Mouse (Mus musculus) kidney, postnatal 10 days (tissue): ENCODE results near the gene Serpina3g.
A peak's percentile ranks its signal among the peaks of the same experiment; 100 is the strongest.
"Not testable (repeated sequence)": the region's sequence is repeated elsewhere in the genome, so short reads cannot be mapped to it uniquely, and the experiment has no call there.

Experiments used
- DNase-seq: peaks from one replicate; pipeline ENCODE4 v3.0.0; 2021; ENCODE audit warnings: mixed read lengths

Serpina3g gene

GRCm38 (mm10) chr12:104235915-104236314 is at the start of gene Serpina3g:
TSS of gene Serpina3g (plus strand) at chr12:104236245.
- DNase-seq = no peak

GRCm38 (mm10) chr12:104189246-104189645 is 46.8 kb upstream of the Serpina3g start:
- no peak for DNase-seq

DNA sequence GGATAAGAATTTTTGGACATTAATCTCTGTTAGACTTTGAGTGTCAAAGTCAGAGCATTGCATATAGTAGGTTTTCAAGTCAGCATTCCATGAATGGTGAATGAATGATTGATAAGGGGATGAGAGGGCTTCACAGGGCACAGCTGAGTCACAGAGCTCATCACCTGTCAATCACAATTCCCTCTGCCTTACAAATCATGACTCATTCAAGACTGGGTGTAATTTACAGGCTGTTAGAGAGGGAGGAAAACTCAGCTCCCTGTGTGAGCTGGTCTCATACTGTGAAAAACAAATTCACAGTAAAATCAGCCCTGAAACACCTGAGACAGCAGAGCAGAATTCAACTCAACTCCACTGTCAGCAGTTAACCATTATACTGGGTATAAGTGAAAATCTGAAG is 45.2 kb upstream of the Serpina3g start:
- no peak for DNase-seq

DNA sequence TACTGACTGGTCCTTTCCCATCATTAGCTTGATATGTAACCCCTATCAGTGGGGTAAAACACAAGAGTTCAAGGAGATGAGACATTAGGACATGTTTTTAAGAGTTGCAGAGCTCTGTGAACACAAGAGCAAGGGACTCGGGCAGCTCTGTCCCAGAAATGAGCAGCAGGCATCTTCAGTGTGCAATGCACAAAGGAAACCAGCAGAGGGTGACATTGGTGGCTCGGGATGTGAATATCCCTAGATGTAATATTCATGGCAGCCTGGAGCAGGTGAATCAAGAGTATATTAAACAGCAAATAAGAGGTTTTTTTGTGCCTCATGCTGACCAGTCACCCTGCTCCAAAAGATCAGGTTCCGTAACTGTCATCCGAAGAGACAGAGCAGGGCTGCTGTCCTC is 26.9 kb upstream of the Serpina3g start:
- no peak for DNase-seq

DNA sequence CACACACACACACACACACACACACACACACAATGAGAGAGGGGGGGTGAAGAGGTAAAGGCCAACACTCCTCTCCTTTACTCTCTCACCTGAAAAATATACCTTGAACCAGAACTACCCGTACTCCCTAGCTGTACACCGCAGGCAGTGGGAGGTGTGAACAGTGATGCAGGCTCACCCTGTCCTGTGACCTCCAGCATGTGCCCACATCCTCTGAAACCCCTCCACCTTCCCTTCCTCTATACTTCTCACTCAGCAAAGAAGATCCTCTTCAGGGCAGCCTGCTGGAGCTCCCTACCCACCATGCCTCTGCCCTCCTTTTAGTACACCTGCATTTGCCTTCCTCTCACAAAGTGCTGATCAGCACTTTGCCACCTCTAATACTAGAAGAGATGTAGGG is 26.2 kb upstream of the Serpina3g start:
- no peak for DNase-seq

DNA sequence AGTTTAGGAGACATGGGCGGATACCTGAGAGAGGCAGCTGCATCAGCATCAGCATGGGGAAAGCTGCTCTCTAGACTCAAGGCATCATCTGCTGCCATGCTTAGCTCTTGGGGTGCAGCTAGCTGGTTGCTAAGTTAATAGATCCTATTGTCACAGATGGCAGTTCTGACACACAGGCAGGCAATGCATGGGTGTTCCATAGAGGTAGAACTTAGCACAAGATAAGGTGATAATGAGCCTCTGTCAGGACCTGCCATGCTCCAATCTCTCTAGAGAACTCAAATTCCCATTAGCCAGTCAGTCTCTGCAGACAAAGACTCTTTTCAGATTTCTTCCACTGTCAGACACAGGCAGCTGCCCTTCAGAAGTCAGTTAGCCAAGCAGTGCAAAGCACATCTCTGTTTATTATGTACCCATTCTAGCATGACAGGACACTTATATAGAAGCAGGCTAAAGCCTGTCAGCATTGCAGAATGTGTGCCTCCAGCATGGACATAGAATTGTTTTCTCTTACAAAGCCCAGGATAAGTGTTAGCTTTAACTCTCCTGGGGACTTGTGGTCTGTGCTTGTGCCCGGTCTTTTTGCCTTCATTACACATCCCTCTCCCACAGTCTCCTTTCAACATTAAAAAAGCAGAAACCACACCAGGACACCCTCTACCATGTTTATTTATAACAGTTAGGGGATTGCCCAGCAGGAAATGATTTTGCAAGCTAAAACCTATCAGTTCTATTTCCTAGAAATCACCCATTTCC is 22.2 kb upstream of the Serpina3g start:
- DNase-seq = no peak

DNA sequence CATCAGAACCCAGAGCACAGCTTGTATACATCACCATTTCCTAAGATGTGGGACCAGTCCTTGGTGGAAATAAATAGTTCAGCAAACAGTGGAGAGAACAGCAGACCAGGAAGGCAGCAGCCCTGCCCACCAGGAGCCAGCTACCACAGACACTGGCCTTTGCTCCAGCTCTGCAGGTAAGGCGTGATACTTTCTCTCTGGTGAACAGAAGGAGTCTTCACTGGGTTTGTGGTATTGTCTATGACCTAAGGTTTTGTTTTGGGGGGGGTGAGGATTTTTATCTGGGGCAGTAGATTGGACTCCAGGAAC is 21.6 kb upstream of the Serpina3g start, which contains the start of gene Serpina3f:
Gene Serpina3f, plus strand, starts transcription at position 100 of the 309 bp plus-strand sequence.
- DNase-seq = no peak

GRCm38 (mm10) chr12:104215249-104215648 is 20.8 kb upstream of the Serpina3g start:
- no peak for DNase-seq

DNA sequence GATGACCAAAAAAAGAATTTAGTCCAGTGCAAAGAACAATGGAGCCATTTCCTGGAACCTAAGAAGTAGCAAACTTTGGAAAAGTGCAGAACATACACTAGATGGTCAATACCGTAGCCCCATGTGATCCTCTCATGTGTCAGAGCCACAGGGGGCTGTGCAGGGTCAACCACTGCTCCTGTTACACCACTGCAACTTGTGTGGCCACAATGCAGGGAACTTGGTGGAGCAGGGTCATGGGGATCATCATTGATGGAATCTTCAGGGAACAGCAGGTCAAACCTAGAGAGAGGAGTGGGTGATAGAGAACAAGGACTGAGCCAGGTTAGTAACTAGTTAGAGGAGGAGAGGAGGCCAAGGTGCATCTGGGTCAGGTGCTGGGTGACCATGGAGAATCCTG is 14.4 kb upstream of the Serpina3g start:
- no peak for DNase-seq

DNA sequence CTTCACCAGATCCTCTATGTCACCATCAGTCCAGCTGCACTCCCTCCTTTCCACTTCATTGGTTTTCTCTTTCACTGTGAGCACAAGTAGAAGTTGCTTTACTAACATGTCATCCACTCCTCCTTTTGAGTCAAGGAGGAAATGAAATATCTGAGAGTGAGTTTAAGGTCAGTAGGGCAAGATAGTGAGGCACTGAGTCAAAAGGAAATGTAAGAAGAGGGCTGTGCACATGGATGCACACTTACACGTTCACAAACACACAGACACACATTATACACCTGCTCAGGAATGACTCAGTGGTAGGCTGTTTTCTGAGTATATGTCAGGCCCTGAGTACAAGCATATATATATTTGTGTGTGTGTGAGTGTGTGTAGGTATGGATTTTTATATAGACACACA is 12.4 kb upstream of the Serpina3g start:
- DNase-seq = no peak

DNA sequence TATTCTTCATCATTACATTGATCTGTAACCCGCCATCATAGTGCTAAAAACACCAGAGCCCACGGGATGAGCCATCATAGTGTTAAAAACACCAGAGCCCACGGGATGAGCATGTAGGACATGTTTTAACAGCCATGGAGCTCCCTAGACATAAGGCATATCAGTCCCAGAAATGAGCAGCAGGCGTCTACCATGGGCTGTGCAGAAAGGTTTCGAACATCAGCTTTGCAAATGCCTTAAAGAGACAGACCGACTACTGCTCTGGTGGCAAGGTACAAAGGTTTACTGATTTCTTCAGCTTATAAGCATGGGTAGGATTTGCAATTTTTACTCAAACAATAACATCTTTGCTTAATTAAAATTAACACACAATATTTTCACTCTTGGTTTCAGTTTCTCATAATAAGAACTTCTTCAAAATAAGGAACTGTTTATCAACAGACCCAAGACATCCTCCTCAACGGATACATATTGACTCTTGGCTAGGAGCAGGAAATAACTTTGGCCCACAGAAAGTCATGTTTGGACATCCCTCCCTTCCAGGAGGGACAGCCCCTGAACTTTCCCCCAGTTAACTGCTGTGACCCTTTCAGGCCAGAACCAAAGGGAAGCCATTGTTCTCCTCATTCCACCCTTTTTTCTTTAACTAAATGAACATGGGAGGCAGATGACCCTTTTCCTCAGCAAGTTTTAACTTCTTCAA is 11.3 kb upstream of the Serpina3g start:
- peak; percentile 18 for DNase-seq

- no peak for DNase-seq
Observed at GRCm38 (mm10) chr12:104230762-104231161, 5.3 kb upstream of the Serpina3g start.

GRCm38 (mm10) chr12:104238048-104238447 is 2.0 kb downstream of the Serpina3g start:
- not testable (repeated sequence) for DNase-seq

- no peak for DNase-seq
Observed at GRCm38 (mm10) chr12:104243307-104243706, 7.3 kb downstream of the Serpina3g start.

GRCm38 (mm10) chr12:104245092-104245491 is 9.0 kb downstream of the Serpina3g start:
- DNase-seq = peak; percentile 49

DNA sequence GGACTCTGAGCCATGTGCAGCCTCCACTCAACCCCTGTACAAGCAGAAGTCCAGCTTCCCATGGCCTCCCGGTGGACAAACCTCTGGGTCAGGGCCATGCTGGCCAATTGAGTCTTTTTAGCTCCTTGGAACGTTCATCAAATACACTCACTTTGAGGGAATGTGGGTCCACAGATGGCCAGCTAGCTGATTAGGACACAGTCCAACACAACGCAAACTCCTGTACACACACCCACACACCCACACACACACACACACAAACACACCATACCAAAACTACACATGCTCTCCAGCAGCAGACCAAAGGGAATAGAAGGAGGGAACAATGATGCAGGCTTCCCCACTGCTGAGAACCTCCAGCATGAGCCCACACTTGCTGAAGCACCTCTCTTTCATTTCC is 9.6 kb downstream of the Serpina3g start:
- DNase-seq = no peak

GRCm38 (mm10) chr12:104247553-104248002 is 11.5 kb downstream of the Serpina3g start:
- DNase-seq = no peak

- no peak for DNase-seq
Observed at GRCm38 (mm10) chr12:104248231-104248630, 12.2 kb downstream of the Serpina3g start.

DNA sequence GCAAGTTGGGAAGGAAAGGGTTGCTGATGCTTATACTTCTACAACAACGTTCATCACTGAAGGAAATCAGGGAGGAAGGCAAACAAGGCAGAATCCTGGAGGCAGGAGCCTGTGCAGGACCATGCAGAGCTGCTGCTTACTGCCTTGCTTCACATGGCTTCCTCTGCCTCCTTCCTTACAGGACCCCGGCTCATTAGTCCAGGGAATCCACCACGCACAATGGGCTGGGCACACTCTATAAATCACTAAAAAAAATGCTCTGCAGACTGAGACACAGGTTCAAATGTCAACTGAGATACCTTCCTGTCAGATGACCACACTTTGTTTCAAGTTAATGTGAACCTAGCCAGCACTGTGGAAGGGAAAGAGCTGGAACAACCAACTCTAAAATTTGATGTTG is 25.0 kb downstream of the Serpina3g start:
- DNase-seq = no peak

- no peak for DNase-seq
Observed at GRCm38 (mm10) chr12:104262863-104263262, 26.8 kb downstream of the Serpina3g start, which contains the start of gene Serpina3i. TSS of gene Serpina3i (plus strand) at chr12:104263122.

DNA sequence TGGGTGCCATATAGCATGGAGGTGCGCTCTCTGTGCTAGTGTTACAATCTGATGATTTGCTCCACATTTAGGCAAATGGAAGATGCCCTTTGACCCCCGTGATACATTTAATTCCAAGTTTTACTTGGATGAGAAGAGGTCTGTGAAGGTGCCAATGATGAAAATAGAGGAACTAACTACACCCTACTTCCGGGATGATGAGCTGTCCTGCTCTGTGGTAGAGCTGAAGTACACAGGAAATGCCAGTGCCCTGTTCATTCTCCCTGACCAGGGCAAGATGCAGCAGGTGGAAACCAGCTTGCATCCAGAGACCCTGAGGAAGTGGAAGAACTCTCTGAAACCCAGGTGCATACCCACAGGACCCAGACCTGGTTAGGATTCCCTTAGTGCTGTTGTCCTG is 30.3 kb downstream of the Serpina3g start:
- no peak for DNase-seq

DNA sequence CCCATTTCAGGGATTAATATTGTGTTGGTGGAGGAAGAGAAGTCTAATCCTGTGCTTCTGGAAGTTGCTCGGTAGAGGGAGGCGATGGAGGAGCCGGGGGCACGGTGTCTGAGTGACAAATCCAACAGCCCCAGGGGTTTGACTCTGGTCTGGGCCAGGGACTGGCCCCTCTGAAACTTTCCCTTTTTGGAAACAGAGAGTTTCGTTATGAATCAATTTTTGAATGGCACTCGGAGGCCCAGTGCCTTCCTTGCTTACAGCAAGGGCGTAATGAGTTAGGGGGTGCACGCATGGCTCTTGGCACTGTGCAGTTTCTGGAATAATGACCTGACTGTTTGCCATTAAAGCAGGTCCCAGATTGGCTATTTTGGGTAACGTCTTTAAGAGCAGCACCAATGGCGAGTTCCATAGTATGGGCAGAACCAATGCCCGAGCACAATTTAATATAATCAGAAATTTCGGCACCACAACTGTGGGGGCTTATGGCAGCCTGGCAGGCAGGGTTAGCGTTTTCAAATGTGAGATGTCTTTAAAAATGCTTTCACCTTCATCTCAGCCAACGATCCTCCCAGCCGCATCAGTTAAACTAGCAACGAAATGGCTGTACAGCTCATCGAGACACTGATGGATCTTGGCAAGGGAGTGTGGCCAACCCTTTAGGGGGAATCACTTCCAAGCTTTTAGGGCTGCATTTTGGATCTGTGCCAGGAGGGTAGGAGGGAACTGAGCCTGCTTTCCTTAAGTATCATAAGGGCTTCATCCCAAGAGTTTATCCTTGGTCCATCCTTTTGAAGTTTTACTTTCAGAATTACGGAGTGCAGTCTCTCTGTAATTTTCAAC is 42.4 kb downstream of the Serpina3g start:
- DNase-seq = no peak

DNA sequence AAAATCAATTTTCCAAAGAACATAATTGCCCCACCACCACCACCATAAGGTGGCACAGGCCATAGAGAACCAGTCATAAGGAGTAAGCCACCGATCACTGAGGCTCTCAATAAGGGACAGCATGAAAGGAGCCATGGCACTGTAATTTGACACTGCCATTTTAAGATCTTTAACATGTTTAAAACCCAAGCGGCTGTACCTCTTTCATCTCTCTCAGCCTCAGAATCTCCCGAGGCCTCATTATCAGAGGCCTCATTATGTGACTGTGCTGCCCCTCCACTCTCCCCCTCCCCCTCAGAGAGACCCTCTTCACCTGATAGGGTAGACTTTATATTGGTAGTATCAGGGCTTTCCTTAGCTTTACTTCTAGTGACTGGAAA is 43.0 kb downstream of the Serpina3g start:
- no peak for DNase-seq
